Mouse (Mus musculus): ENCODE measurements around the gene Polr2m.

DNA sequence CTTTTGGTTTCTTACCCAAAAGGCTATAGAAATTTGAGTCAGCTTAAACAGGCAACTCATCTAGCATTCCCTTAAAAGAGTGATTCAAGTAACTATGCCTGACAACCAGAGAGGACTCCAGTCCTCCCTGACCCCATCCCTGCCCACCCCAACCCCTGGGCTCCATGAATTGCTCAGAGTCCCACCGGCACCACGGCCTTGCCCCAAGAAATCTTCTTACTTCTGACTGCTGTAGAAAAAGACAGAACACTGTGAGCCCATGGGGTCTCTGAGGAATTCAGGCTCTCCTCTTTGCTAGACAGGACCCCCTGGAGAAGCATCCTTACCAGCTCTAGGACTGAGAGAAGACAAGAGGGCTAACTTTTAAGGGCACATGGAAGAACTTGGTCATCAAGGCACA lies 40.4 kb downstream of the Polr2m start:
- TF ChIP-seq POLR2A (IDR thresholded peaks at IDR 0.05; ENCODE audit: borderline replicate concordance, low read depth, low read length) (no peak), CTCF (IDR thresholded peaks at IDR 0.05; ENCODE audit: low read depth, low read length) (no peak)

Measured in bone marrow macrophage, adult 2 months (primary cell).